Mouse (Mus musculus): ENCODE measurements around the gene Tlk1.
A peak's percentile ranks its signal among the peaks of the same experiment; 100 is the strongest.

Tlk1 gene

GRCm38 (mm10) chr2:70825371-70826051 is at the start of gene Tlk1:
Tlk1 (minus strand) TSS chr2:70825728.
- peak in 1 of 2 experiments; percentile 13 for DNase-seq (ENCODE audit: low spot score in 2 of 2)

GRCm38 (mm10) chr2:70875129-70875528 is 49.6 kb upstream of the Tlk1 start:
- no peak for DNase-seq (ENCODE audit: low spot score in 2 of 2)

GRCm38 (mm10) chr2:70873168-70873567 is 47.6 kb upstream of the Tlk1 start:
- DNase-seq (ENCODE audit: low spot score in 2 of 2), result no peak

- no peak for DNase-seq (ENCODE audit: low spot score in 2 of 2)
Measured at GRCm38 (mm10) chr2:70871466-70872022, 46.0 kb upstream of the Tlk1 start.

- DNase-seq (ENCODE audit: low spot score in 2 of 2), result no peak
Measured at GRCm38 (mm10) chr2:70870819-70871218, 45.3 kb upstream of the Tlk1 start.

- no peak for DNase-seq (ENCODE audit: low spot score in 2 of 2)
Measured at GRCm38 (mm10) chr2:70869116-70869515, 43.6 kb upstream of the Tlk1 start.

DNA sequence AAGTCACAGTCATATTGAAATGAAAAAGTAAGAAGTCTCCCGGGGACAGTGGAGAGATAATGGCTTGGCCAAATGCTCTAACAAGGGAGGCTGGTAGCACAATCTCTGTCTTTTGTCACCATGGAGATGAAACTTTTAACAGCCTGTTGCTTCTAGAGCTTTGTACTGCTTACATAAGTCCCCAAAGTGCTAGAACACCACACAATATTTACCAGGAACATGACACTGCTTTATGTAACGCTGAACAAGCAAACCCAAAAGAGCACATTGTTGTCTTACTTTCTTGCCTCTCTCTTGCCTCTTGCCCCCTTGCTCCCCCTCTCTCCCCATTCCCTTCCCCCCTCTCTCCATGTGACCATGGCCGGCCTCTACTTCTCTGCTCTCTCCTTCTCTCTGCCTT is 41.7 kb upstream of the Tlk1 start:
- no peak for DNase-seq (ENCODE audit: low spot score in 2 of 2)

GRCm38 (mm10) chr2:70862881-70863280 is 37.4 kb upstream of the Tlk1 start:
- no peak for DNase-seq (ENCODE audit: low spot score in 2 of 2)

GRCm38 (mm10) chr2:70859740-70860139 is 34.2 kb upstream of the Tlk1 start:
- no peak for DNase-seq (ENCODE audit: low spot score in 2 of 2)

GRCm38 (mm10) chr2:70856971-70857370 is 31.4 kb upstream of the Tlk1 start:
- DNase-seq (ENCODE audit: low spot score in 2 of 2), result no peak

- no peak for DNase-seq (ENCODE audit: low spot score in 2 of 2)
Measured at GRCm38 (mm10) chr2:70854231-70854888, 28.8 kb upstream of the Tlk1 start.

DNA sequence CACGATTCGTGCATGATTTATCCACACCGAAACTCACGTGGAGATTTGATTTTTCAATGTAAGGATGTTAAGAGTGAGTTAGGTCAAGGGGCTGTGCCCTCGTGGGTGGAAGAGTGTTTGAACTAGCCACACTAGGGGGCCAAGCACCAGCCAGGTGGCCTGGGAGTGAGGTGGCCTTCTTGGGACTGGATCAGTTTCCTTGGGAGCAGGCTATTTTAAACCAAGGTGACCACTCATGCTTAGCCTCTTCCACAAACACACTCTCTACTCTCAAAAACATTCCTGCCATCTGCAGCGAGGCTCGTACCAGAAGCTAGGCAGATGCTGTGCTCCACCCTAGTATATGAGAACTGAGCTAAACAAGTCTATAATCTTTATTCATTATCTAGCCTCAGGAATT is 27.8 kb upstream of the Tlk1 start:
- DNase-seq (ENCODE audit: low spot score in 2 of 2), result no peak

DNA sequence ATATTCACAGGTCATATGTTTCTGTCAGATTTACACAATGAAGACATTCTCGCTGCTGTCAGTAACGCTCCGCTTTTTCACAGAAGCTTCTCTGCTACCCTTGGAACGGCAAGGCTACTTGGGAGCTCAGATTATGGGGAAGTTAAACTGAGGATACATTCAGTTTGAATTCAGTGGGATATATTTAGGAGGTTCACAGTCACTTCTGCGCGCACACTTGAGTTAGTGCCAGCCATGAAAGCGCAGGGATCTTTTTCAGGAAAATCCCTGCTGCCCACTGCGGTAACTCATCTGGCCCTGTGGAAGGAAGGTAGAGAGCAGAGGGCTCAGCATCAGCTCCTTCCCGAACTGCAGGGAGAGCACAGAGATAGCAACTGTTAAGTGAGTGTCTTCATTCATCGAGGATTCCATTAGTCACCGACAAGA is 27.3 kb upstream of the Tlk1 start:
- DNase-seq (ENCODE audit: low spot score in 2 of 2), result peak; percentile 27 to 49

DNA sequence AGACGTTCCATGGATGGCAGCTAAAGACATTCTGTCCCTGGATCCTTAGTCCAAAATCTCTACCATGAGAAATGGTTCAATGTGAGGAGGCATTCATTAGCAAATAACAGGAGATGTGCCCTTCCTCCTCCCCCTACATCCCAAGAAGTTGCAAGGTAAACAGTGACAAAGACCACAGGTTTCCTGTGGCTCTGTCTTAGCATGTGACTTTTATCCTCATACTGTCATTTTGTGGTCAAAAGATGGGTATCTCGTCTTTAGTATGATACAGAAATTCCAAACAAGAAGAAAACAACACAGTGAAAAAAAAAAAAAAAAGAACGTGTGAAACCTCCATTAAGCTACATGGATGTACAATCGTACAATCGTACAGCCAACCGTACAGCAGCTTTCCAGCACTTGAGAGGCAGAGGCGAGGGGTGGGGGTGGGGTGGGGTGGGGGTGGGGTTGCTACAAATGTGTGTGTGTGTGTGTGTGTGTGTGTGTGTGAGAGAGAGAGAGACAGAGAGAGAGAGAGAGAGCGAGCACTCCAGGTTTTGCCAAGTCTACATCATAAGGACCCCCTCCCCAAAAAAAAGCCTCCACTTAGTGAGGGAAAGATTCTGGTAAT is 26.8 kb upstream of the Tlk1 start:
- no peak for DNase-seq (ENCODE audit: low spot score in 2 of 2)

DNA sequence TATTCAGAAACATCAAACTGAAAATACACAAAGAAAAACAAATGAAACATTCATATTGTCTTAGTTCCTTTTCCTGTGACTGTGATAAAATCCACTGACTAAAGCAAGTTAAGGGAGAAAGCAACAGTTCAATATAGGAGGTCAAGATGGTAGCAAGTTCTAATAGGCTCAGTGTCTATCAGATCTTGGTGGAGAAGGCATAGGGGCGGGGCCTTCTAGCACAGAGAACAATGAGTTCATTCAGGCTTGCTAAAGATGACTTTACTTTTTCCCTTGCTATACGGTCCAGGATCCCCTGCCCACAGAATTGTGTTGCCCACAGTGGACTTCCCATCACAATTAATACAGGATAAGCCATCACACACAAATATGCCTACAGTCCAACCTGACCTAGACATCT is 20.3 kb upstream of the Tlk1 start:
- DNase-seq (ENCODE audit: low spot score in 2 of 2), result no peak

GRCm38 (mm10) chr2:70844694-70845395 is 19.3 kb upstream of the Tlk1 start:
- no peak for DNase-seq (ENCODE audit: low spot score in 2 of 2)

GRCm38 (mm10) chr2:70842049-70842618 is 16.6 kb upstream of the Tlk1 start:
- no peak for DNase-seq (ENCODE audit: low spot score in 2 of 2)

GRCm38 (mm10) chr2:70838536-70839216 is 13.1 kb upstream of the Tlk1 start:
- DNase-seq (ENCODE audit: low spot score in 2 of 2), result no peak

- no peak for DNase-seq (ENCODE audit: low spot score in 2 of 2)
Measured at GRCm38 (mm10) chr2:70836306-70836651, 10.8 kb upstream of the Tlk1 start.

GRCm38 (mm10) chr2:70835641-70836305 is 10.2 kb upstream of the Tlk1 start:
- no peak for DNase-seq (ENCODE audit: low spot score in 2 of 2)

DNA sequence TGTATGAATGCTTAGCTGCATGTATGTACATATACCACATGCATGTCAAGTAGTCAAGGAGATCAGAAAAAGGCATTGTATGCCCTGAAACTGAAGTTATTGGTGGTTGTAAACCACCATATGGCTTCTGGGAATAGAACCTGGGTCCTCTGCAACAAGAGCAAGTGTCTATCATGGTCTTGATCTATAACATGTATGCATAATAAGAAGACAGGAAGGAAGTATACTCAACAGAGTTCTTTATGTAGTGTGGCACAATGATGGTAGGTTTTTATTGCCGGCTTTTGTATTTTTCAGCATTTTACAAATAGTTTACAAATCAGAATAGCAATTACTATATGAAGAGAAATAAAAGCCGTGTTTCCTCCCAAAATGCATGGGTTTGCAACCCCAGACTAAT is 9.7 kb upstream of the Tlk1 start:
- DNase-seq (ENCODE audit: low spot score in 2 of 2), result no peak
